Mouse (Mus musculus) c-Kit-positive CD71-negative TER-119-negative erythroid progenitor cells, embryonic 14.5 days (primary cell): ENCODE data around the gene Pcp4l1.
A peak's percentile ranks its signal among the peaks of the same experiment; 100 is the strongest.
"Not testable (repeated sequence)": the region's sequence is repeated elsewhere in the genome, so short reads cannot be mapped to it uniquely, and the experiment has no call there.

Experiments used
- DNase-seq: peaks from one replicate; pipeline ENCODE4 v3.0.0-alpha.2; 2013; ENCODE audit warnings: low read depth

Gene Pcp4l1

DNA sequence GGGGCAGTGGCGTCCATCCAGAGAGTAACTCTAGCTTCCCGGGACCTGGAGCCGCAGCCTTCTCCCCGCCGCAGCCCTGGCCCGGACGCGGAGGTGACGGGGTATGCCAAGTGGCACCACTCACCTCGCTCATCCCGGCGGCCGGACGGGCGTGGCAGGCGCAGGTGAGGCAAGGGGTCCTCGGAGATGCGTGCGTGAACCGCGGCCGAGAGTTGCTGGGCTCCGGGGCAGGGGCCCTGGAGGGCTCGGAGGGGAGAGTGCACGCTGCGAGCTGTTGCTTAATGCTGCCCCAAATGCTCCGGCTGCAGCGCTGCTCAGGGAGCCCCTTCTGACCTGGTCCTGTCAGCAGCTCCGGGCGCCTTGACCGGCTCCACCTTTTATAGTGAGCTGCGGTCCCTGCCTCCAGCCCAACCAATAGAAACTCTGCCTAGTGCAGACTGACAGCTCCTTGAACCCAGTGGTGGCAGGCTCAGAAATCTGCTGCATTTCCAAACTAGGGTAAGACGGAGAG lies at the start of gene Pcp4l1:
Gene Pcp4l1, minus strand, starts transcription at position 382 of the 511 bp plus-strand sequence.
- peak; percentile 30 for DNase-seq

GRCm38 (mm10) chr1:171245353-171245752 lies 49.3 kb upstream of the Pcp4l1 start:
- DNase-seq: no peak

DNA sequence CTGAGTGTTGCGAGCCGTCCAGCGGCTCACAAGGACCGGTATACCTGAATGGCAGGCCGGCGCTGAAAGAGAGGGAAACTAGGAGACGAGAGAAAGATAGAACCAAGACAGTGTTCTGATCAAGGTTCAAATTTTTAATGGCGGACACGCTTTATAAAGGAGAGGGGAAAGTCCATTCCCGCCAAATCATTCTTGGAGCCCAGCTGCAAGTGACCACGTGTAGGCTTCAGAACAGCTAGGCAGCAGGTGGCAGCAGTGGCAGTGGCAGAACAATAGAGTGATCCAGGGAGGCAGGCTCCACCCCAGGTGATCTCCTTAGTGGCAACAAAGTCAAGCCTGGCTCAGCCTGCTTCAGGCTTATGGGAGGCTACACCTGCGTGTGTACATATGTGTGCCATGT lies 45.9 kb upstream of the Pcp4l1 start:
- DNase-seq: not testable (repeated sequence)

DNA sequence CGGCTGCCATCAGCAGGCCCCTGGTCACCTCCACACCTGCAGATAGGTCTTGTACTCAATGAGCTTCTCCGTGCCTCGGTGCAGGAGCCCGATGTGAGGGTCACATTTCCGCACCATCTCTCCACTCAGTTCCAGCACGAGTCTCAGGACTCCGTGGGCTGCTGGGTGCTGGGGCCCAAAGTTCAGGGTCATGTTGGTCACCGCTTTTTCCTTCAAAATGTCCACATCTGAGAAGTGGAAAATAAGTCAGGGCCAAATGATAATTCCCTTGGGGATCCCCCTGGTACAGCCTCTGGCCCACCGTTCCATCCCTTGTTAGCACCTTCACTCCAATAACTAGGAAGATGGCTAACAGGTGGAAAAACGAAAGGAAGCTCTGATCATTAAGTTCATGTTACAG lies 44.8 kb upstream of the Pcp4l1 start:
- DNase-seq: no peak

DNA sequence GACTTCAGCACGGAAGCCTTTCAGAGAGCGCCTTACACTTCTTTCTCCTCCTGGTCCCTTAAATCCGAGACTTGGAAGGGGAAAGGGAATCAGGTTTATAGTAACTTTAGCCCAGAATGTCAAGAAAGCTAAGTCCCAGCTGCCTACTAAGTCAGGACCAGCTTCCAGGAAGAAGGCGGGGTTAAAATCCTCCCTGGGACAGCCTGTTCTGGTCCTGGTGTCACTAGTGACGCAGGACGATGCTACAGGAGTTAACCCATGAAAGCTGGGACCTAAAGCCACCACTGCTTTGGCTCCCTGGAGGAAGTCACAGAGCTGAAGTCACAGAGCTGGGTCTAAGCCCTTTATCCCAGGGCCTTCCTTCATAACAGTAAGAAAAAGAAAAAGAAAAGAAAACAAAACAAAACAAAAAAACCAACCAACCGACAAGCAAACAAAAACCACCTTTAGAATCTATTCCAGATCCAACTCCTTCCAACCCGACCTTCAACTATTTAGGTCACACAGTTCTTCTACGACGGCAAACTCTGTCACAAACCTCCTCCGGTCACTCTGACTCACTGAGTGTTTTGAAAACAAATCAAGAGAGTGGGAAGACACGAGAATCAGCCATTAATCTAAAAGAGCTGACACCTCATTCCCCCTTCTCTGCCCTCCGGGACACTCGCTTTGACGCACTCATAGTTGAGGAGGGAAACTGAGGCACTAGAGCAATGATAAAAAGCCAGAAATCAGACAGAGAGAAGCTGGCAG lies 44.1 kb upstream of the Pcp4l1 start:
- DNase-seq: no peak

DNA sequence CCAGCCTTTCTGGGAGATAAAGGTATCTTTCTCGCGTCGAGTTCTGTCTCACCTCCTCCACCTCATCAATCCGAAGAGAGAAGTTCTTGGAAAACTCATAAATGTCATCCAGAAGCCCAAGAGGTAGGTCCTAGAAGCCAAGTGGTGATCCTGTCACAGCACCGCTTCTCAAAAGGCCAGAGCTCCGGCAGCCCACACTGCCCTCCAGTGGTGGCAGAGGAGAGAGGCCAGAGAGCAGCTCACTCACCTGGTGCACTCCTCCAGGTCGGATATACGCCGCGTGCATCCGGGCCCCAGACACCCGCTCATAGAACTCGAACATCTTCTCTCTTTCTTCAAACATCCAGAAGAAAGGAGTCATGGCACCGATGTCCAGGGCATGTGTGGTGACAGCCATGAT lies 42.4 kb upstream of the Pcp4l1 start:
- DNase-seq: no peak

DNA sequence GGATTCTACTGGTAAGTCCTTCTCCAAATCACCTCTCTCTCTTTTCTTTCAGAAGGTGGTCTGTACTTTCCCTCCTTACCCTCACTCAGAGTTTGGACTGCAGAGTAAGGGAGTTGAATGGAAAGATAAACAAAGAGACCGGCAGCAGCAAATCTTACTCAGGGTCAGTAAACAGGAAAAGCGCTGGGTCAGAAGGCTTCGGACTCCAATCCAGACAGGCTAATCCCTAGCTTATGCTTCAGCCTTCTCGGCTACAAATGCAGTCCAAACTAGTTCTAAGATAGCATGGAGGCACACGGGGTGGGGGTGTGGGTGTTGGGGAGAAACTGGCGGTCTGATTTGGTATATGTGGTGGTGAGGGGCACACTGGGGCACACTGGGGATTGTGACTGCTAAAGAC lies 41.4 kb upstream of the Pcp4l1 start:
- no peak for DNase-seq

DNA sequence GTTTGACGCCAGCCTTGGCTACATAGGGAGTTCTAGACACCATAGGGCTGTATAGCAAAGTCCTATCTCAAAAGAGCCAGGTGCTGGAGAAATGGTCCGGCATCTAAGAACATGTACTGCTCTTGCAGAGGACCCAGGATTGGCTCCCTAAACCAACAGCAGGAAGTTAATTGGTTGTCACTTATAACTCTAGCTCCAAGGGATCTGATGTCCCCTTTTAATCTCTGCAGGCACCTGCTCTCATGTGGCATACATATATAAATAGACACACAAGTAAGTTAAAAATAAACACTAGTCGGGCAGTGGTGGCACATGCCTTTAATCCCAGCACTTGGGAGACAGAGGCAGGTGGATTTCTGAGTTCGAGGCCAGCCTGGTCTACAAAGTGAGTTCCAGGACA lies 39.7 kb upstream of the Pcp4l1 start:
- no peak for DNase-seq

- no peak for DNase-seq
Measured at GRCm38 (mm10) chr1:171234538-171234937, 38.5 kb upstream of the Pcp4l1 start.

DNA sequence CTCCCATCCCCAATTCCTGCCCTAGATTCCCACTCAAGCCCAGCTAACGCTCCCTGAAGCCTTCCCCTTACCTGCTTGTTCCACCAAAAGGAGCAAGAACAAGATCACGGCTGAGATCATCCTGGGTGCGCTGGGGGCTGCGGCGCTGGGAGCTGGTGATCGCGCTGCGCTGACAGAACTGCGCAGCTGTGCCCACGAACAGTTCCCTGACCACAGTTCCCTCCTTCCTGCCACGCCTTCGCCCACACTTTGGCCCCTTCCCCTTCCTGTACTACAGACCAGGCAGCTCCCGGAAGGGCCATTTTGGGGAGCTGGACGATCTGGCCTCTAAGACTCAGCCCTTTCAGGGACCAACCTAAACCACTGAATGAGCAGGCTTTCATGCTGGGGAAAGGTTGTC lies 38.1 kb upstream of the Pcp4l1 start, which contains the start of gene Fcer1g:
Gene Fcer1g, minus strand, starts transcription at position 240 of the 400 bp plus-strand sequence.
- DNase-seq: no peak

- DNase-seq: no peak
Measured at GRCm38 (mm10) chr1:171232800-171233730, 37.0 kb upstream of the Pcp4l1 start.

DNA sequence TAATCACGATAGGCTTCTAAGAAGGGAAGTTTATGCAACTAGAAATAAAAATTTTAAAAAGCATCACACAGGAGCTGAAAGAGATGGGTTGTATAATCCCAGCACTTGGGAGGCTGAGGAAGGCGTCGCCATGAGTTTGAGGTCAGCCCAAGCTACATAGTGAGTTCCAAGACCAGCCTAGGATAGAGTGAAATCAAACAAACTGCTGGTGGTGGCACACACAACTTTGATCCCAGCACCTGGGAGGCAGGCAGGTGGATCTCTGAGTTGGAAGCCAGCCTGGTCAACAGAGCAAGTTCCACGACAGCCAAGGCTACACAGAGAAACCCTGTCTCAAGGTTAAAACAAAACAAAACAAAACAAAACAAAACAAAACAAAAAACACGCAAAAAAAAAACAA lies 36.3 kb upstream of the Pcp4l1 start:
- no peak for DNase-seq

- no peak for DNase-seq
Measured at GRCm38 (mm10) chr1:171231844-171232243, 35.8 kb upstream of the Pcp4l1 start.

- no peak for DNase-seq
Measured at GRCm38 (mm10) chr1:171230215-171230614, 34.1 kb upstream of the Pcp4l1 start.

- DNase-seq: no peak
Measured at GRCm38 (mm10) chr1:171229750-171230149, 33.7 kb upstream of the Pcp4l1 start.

DNA sequence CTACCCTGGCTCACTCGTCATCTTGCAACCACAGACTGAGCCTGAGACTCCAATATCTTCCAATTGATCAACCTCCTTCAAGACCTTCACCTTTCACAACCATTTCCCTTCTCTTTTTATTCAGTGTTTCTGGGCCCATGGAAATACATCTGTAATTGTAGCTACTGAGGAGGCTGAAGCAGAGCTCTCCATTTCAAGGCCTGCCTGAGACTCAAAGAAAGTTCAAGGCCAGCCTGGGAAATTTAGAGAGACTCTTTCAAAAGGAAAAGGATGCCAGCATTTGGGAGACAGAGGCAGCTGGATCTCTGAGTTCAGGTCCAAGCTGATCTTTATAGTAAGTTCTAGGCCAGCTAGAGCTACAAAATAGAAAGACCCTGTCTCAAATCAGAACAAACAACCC lies 31.8 kb upstream of the Pcp4l1 start:
- no peak for DNase-seq

GRCm38 (mm10) chr1:171226780-171227179 lies 30.7 kb upstream of the Pcp4l1 start:
- no peak for DNase-seq

GRCm38 (mm10) chr1:171224857-171225256 lies 28.8 kb upstream of the Pcp4l1 start, which contains the start of gene Apoa2:
TSS of gene Apoa2 (plus strand) at chr1:171225054.
- no peak for DNase-seq

GRCm38 (mm10) chr1:171223796-171224195 lies 27.7 kb upstream of the Pcp4l1 start:
- no peak for DNase-seq

- no peak for DNase-seq
Measured at GRCm38 (mm10) chr1:171223168-171223567, 27.1 kb upstream of the Pcp4l1 start.

GRCm38 (mm10) chr1:171222238-171223155 lies 26.4 kb upstream of the Pcp4l1 start, which contains the start of gene Tomm40l:
TSS of gene Tomm40l (minus strand) at chr1:171222514.
- peak; percentile 96 for DNase-seq
